Mouse (Mus musculus): ENCODE data around the gene Cd274. TPM values are rescaled to one million over a fixed set of nuclear protein-coding genes. Genes with fewer than 3 reads are reported as not detected.
A peak's percentile ranks its signal among the peaks of the same experiment; 100 is the strongest.

Cd274 gene
- polyA plus RNA-seq, 1 experiment from 2014 or later: 0.41 TPM

GRCm38 (mm10) chr19:29345636-29346035, 21.6 kb upstream of the Cd274 start:
- Histone ChIP-seq H3K27ac (no peak overlapping the region), H3K36me3 (ENCODE audit: poor library complexity, severe bottlenecking) (peaks cover 6% of the 10 kb centered on the region), H3K4me2 (no peak overlapping the region), H3K27me3 (no peaks in the 10 kb centered on the region), H3K4me1 (no peaks in the 10 kb centered on the region; the same call in 1 of the 2 replicates), H3K4me3 (no peak overlapping the region), H3K9me3 (replicated peaks) (no peaks in the 10 kb centered on the region), H3K9ac (no peak overlapping the region)
- ATAC-seq: no peak
- WGBS: 87% methylated on average over 6 of the region's 6 CpGs

- H3K27ac ChIP-seq: no peak overlapping the region; the same call in 1 of the 2 replicates
- H3K36me3 ChIP-seq (ENCODE audit: poor library complexity, severe bottlenecking): peaks cover 6% of the 10 kb centered on the region
- no peak for ATAC-seq
- no peak overlapping the region for H3K4me2 ChIP-seq
- no peaks in the 10 kb centered on the region for H3K9me3 ChIP-seq (replicated peaks)
- H3K9ac ChIP-seq: no peak overlapping the region
- H3K4me3 ChIP-seq: no peak overlapping the region
- 43% methylated on average over 5 of the region's 5 CpGs for WGBS
- H3K4me1 ChIP-seq: peaks cover 3% of the 10 kb centered on the region; the same call in 1 of the 2 replicates
- H3K27me3 ChIP-seq: no peaks in the 10 kb centered on the region
Measured at GRCm38 (mm10) chr19:29350991-29351390, 16.3 kb upstream of the Cd274 start.

DNA sequence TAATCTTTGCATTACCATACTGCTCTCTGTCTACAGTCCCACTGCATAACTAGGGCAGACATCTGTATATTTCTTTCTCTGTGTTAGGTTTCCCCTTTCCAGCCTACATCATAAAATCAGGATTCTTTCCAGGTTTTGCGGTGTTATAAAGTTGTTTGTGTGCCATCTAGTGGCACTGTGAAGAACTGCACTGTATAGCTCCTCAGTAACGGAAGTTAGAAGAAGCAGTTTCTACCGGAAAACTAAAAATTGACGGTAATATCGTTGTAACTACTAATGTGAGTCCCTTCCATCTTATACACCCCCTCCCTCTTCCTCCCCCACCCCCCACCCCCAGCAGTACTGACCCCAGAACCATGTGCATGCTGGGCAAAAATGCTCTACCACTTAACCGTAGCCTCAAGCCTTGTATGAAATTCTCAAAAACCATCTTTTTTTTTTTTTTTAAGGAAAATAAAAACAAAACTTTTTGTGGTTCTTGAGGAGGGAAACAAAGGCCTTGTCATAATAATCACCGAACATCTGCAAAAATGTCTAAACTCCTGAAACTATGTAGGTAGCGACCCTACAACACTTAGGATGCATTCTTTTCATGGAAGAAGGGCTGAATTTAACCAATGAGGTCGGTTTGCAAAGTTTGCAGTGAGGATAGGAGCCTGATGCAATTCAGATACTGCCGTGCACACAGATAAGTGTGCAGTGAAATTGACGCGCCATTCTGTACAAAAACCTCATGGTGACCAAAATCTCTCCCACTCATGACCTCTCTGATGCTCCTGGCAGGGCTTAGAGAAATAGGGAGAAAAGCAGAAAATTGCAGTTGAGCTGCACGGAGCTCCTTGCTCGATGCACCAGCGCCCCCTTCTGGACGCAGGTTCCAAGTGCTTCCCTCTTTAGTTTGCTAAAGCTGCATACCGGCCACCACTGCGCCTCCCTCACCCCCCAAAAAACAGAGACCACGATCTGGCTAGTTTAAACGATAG, 12.1 kb upstream of the Cd274 start:
- ATAC-seq: peak; percentile 79
- Histone ChIP-seq H3K4me3 (peak overlapping the region; percentile 29), H3K27ac (no peak overlapping the region), H3K36me3 (ENCODE audit: poor library complexity, severe bottlenecking) (peaks cover 4% of the 10 kb centered on the region), H3K4me2 (peak overlapping the region; percentile 60), H3K4me1 (peaks cover 6% of the 10 kb centered on the region; the same call in 1 of the 2 replicates), H3K27me3 (no peaks in the 10 kb centered on the region), H3K9ac (no peak overlapping the region), H3K9me3 (replicated peaks) (no peaks in the 10 kb centered on the region)
- 4% methylated on average over 20 of the region's 20 CpGs for WGBS

- ATAC-seq: no peak
- WGBS: 85% methylated on average over 11 of the region's 11 CpGs
Measured at GRCm38 (mm10) chr19:29356281-29356680, 11.0 kb upstream of the Cd274 start.

GRCm38 (mm10) chr19:29360251-29360650, 7.0 kb upstream of the Cd274 start:
- H3K36me3 ChIP-seq (ENCODE audit: poor library complexity, severe bottlenecking): peaks cover 4% of the 10 kb centered on the region; the same call in 1 of the 2 replicates
- H3K9ac ChIP-seq: no peak overlapping the region
- H3K9me3 ChIP-seq (replicated peaks): no peaks in the 10 kb centered on the region
- peaks cover 24% of the 10 kb centered on the region for H3K4me1 ChIP-seq
- no peak overlapping the region for H3K4me3 ChIP-seq
- ATAC-seq: no peak
- H3K27me3 ChIP-seq: no peaks in the 10 kb centered on the region
- WGBS: 87% methylated on average over 5 of the region's 5 CpGs
- no peak overlapping the region for H3K27ac ChIP-seq
- 0 out of 2 replicates have a peak overlapping the region, but pooled peaks have one; percentile 71 for H3K4me2 ChIP-seq

More at GRCm38 (mm10) chr19:29356281-29356680, 11.0 kb upstream of the Cd274 start:
- Histone ChIP-seq H3K27me3 (no peaks in the 10 kb centered on the region), H3K9me3 (replicated peaks) (no peaks in the 10 kb centered on the region), H3K4me2 (no peak overlapping the region), H3K9ac (no peak overlapping the region), H3K4me1 (peaks cover 16% of the 10 kb centered on the region), H3K36me3 (ENCODE audit: poor library complexity, severe bottlenecking) (peaks cover 4% of the 10 kb centered on the region; the same call in 1 of the 2 replicates), H3K4me3 (no peak overlapping the region), H3K27ac (no peak overlapping the region)

DNA sequence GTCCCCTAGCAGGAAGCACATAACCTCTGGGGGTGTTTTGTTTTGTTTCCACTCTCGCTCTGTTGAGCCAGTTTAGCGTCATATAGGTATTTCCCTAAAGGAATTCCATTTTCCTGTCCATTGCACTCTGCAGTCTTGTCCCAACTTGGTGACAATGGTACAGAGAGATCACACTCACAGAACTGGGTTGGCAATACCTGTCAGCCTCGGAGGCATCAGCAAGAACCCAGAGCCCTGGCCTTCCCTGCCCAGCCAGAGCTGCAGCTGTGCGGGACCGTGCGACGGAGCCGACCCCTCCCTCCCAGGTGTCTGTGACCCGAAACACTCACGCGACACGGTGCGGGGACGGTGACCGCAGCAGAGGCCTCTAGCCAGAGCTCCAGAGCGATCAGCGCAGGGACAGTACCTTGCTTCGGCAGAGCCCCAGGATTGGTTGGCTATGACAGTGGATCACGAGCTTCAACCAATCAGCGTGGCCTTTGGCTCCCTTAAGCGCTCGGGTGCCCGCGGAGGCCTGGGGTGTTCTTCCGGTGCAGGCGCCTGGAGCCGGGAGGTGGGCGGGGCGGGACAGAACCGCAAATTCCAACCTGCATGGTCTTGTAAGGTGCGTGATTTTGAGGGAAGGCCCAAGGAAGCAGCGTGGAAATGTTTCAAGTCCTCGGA, 5.7 kb upstream of the Cd274 start:
- no peaks in the 10 kb centered on the region for H3K27me3 ChIP-seq
- no peaks in the 10 kb centered on the region for H3K9me3 ChIP-seq (replicated peaks)
- H3K4me2 ChIP-seq: peak overlapping the region; percentile 71
- peaks cover 2% of the 10 kb centered on the region; the same call in 1 of the 2 replicates for H3K36me3 ChIP-seq (ENCODE audit: poor library complexity, severe bottlenecking)
- WGBS: 2% methylated on average over 33 of the region's 33 CpGs
- peak overlapping the region; percentile 75 for H3K9ac ChIP-seq
- H3K27ac ChIP-seq: no peak overlapping the region
- peak overlapping the region; percentile 66 for H3K4me3 ChIP-seq
- ATAC-seq: peak; percentile 100
- H3K4me1 ChIP-seq: peaks cover 23% of the 10 kb centered on the region

- ATAC-seq: peak; percentile 52
- H3K4me1 ChIP-seq: peaks cover 30% of the 10 kb centered on the region
- H3K27ac ChIP-seq: no peak overlapping the region
- peak overlapping the region; percentile 71 for H3K4me2 ChIP-seq
- no peaks in the 10 kb centered on the region for H3K36me3 ChIP-seq (ENCODE audit: poor library complexity, severe bottlenecking)
- WGBS: 46% methylated on average over 13 of the region's 13 CpGs
- H3K9me3 ChIP-seq (replicated peaks): no peaks in the 10 kb centered on the region
- peak overlapping the region; percentile 75 for H3K9ac ChIP-seq
- H3K27me3 ChIP-seq: no peaks in the 10 kb centered on the region
- H3K4me3 ChIP-seq: peak overlapping the region; percentile 66
Measured at GRCm38 (mm10) chr19:29362173-29362930, 4.9 kb upstream of the Cd274 start.

GRCm38 (mm10) chr19:29363557-29363956, 3.7 kb upstream of the Cd274 start:
- Histone ChIP-seq H3K4me1 (peaks cover 33% of the 10 kb centered on the region), H3K27me3 (no peaks in the 10 kb centered on the region), H3K9ac (no peak overlapping the region), H3K27ac (no peak overlapping the region), H3K4me3 (no peak overlapping the region), H3K9me3 (replicated peaks) (no peaks in the 10 kb centered on the region), H3K4me2 (no peak overlapping the region), H3K36me3 (ENCODE audit: poor library complexity, severe bottlenecking) (no peaks in the 10 kb centered on the region)
- ATAC-seq: no peak
- WGBS: 90% methylated on average over 7 of the region's 7 CpGs

GRCm38 (mm10) chr19:29364076-29364475, 3.2 kb upstream of the Cd274 start:
- 81% methylated on average over 5 of the region's 5 CpGs for WGBS
- Histone ChIP-seq H3K27ac (no peak overlapping the region), H3K36me3 (ENCODE audit: poor library complexity, severe bottlenecking) (no peaks in the 10 kb centered on the region), H3K9ac (no peak overlapping the region), H3K9me3 (replicated peaks) (no peaks in the 10 kb centered on the region), H3K27me3 (no peaks in the 10 kb centered on the region), H3K4me2 (no peak overlapping the region), H3K4me1 (peaks cover 33% of the 10 kb centered on the region), H3K4me3 (no peak overlapping the region)
- ATAC-seq: no peak

DNA sequence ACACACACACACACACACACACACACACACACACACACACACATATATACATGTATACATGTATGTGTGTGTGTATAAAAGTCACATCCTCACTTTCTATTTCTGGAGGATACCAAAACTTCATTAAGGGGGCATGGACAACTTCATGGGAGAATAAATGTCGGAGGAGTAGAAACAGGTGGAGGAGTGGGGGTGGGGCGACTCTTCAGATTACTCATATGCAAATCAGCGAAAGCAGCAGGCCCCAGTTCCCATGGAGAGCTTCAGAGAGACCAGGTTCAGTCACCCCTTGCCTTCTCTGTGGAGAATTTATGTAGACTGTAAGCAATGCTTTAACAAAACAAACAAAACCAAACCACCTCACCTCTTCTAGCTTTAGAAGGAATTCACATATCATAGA, 2.1 kb upstream of the Cd274 start:
- no peak for ATAC-seq

DNA sequence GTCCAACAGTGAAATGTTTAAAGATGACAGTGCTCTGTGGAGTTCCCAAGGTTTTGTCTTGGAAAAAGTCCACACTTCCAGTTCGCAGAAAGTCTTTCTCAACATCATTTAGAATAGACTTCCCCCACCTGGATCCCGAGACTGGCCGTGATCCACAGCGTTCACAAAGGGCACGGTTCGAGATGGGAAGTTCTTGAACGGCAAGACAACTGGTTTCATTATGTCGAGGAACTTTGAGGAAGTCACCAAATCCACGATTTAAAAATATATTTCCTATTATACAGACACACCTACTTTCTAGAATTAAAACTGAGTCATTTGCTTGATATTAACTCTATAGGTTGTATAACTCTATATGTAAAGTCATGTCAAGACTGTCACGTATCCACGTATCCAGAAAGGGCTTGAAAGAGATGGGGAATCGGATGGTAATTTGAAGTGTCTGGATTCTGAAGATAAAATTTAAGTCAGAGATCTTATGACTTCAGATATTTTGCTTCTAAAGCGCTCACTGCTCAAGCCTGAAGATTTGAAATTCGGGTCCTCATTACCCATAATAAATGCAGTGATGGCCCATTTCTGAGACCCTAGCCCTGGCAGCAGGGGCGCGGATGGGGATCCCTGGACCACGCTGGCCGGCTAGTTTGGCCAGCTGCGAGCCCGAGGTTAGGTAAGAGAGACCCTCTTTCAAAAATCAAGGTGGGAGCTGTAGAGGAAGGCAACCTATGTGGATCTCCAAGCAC, 858 bp upstream of the Cd274 start:
- H3K4me2 ChIP-seq: peak overlapping the region; percentile 80
- H3K4me1 ChIP-seq: peaks cover 19% of the 10 kb centered on the region
- H3K36me3 ChIP-seq (ENCODE audit: poor library complexity, severe bottlenecking): no peaks in the 10 kb centered on the region
- 59% methylated on average over 20 of the region's 20 CpGs for WGBS
- ATAC-seq: no peak
- no peaks in the 10 kb centered on the region for H3K27me3 ChIP-seq
- H3K9me3 ChIP-seq (replicated peaks): no peaks in the 10 kb centered on the region
- H3K27ac ChIP-seq: no peak overlapping the region
- no peak overlapping the region; the same call in 1 of the 2 replicates for H3K9ac ChIP-seq
- H3K4me3 ChIP-seq: peak overlapping the region; percentile 43

More for the DNA sequence above, 2.1 kb upstream of the Cd274 start:
- Histone ChIP-seq H3K9ac (no peak overlapping the region), H3K27ac (no peak overlapping the region), H3K4me2 (no peak overlapping the region), H3K9me3 (replicated peaks) (no peaks in the 10 kb centered on the region), H3K4me1 (peaks cover 31% of the 10 kb centered on the region), H3K36me3 (ENCODE audit: poor library complexity, severe bottlenecking) (no peaks in the 10 kb centered on the region), H3K27me3 (no peaks in the 10 kb centered on the region), H3K4me3 (no peak overlapping the region)
- 19% methylated on average over 3 of the region's 3 CpGs for WGBS
